Mouse (Mus musculus) CD4-positive, CD25-positive, alpha-beta regulatory T cell, adult 4 months (primary cell): ENCODE data around the gene Mrpl52. TPM values are rescaled to one million over a fixed set of nuclear protein-coding genes. Genes with fewer than 3 reads are reported as not detected.

ENCODE experiments used
- ATAC-seq: one replicate; pipeline ENCODE4 v1.8.0; 2017
- polyA plus RNA-seq, 2 experiments: library from polyadenylated mRNA; unstranded; fragments of 100-300 nt; shearing (Covaris generic); gene quantifications; one replicate each; pipeline ENCODE4 v1.2.1; 2017

The Mrpl52 gene
- polyA plus RNA-seq: 100 to 1,000 TPM; 216 to 249 TPM

- peak; percentile 78 for ATAC-seq
Observed at GRCm38 (mm10) chr14:54426689-54427398, at the start of gene Mrpl52. Mrpl52 (plus strand) TSS chr14:54426909.

DNA sequence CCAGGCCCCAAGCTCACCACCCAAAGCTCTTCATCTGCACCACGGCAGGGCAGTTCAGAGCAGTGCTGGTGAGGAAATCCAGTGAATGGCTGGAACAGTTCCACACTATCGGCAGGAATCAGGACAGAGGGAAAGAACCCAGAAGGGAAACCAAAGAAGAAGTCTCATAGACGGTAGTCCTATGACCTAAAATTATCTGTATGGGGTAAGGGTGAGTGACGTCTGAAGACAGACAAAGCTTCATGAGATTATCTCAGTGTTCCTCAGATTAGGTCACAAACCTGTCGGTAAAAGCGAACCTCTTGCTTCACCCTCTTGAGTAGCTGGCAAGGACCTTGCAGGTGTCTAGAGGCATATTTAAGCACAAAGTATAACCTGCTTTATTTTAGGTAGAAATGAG lies 49.5 kb upstream of the Mrpl52 start:
- no peak for ATAC-seq

GRCm38 (mm10) chr14:54379571-54379970 lies 47.1 kb upstream of the Mrpl52 start:
- no peak for ATAC-seq

GRCm38 (mm10) chr14:54380616-54381015 lies 46.1 kb upstream of the Mrpl52 start:
- ATAC-seq: no peak

DNA sequence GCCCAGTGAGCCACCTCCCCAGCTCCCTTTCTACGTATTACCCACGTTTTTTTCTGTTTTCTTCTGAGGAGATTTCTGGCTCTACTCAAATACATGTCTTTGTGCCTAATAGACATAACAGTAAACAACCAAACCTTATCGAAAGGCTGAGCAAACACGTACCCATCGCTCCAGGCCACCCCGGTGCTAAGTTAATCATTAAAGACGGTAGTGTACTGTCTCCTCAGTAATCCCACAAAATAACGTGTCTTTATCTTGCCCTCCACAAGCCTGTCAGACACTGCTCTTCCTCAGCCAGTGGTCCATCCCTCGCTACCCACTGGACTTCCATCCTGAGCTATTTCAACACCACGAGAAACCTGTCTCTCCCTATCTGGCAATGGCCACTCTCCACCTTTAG lies 44.9 kb upstream of the Mrpl52 start:
- ATAC-seq: no peak

- no peak for ATAC-seq
Observed at GRCm38 (mm10) chr14:54382641-54383040, 44.1 kb upstream of the Mrpl52 start.

DNA sequence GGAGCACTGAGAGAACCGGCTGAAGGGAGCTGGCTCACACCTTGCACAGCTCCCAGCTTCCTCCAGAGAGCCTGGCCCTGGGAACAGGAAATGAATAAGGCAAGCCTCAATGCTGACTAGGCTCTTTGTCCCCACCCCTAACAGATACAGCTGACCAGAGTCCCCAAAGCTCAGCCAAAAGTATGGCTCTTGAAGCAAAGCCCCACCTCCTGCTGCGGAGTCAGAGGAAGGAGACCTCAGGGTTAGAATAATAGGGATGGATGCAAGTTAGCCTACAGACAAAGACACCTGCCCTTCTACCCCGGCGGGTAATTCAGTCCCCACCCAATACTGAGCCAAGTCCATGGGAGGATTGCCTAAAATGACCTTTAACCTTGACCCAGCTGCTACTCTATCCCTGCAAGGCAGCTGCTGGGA lies 43.3 kb upstream of the Mrpl52 start:
- no peak for ATAC-seq

DNA sequence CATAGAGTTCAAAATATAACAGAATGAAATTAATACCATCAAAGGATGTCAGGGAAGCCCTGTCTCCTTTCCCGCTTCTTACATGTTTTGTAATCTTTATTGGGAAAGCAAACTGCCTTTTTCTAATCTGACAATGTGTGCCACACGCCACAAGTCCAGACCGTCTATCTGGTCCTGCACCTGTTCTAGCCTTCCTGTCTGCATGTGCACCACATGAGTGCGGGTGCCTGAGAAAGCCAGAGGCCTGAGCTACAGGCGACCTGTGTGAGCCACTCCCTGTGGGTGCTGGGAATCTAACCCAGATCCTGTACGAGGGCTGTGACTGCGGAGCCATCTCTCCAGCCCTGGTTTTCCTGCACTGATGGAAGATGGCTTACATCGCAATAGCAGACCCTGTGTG lies 42.3 kb upstream of the Mrpl52 start:
- no peak for ATAC-seq

DNA sequence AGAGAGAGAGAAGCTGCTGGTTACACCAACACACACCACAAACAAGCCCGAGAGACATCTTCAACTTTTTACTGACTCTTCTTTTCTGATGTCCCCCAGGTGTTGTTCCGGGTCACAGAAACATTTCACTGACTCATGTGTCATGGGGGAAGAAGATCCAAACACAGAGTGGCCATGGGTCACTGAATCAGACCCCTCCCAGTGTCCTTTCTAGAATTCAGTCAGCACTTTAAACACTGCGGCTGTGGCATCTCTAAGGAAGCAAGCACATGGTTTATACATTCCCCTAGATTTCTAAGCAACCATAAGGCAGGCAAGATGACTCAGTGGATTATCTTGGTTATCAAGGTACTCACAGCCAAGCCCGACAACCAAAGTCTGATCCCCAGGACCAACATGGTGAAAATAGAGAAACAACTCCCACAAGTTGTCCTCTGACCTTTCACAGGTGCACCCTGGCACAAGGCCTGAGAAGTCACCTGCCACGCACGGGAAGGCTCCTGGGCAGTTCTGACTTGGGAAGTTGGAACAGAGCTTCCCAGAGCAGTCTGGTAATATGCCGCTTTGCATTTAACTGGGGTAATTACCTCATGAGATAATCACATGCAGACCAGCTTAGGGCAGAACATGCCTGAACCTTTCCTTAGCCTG lies 40.6 kb upstream of the Mrpl52 start:
- no peak for ATAC-seq

- no peak for ATAC-seq
Observed at GRCm38 (mm10) chr14:54387546-54387945, 39.2 kb upstream of the Mrpl52 start.

- no peak for ATAC-seq
Observed at GRCm38 (mm10) chr14:54390843-54391242, 35.9 kb upstream of the Mrpl52 start.

DNA sequence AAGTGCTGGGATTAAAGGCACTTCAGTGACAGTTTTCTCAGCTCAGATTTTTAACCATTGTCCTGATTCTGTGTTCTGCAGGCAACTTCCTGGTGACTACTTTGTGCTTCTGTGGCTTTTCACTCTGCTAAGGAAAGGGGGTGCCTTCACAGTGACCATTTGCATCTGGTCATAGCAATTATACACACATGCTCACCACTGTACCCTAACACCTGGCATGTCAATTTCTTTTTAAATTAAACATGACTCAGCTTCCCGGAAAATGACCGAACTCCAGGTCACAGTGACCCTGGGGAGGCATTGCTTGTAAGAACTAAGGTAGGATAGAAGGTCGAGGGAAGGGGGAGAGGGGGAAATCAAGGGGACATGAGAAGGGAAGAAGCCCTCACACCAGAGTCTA lies 32.9 kb upstream of the Mrpl52 start:
- no peak for ATAC-seq

GRCm38 (mm10) chr14:54394309-54394708 lies 32.4 kb upstream of the Mrpl52 start:
- ATAC-seq: no peak

GRCm38 (mm10) chr14:54396685-54397084 lies 30.0 kb upstream of the Mrpl52 start:
- ATAC-seq: no peak

DNA sequence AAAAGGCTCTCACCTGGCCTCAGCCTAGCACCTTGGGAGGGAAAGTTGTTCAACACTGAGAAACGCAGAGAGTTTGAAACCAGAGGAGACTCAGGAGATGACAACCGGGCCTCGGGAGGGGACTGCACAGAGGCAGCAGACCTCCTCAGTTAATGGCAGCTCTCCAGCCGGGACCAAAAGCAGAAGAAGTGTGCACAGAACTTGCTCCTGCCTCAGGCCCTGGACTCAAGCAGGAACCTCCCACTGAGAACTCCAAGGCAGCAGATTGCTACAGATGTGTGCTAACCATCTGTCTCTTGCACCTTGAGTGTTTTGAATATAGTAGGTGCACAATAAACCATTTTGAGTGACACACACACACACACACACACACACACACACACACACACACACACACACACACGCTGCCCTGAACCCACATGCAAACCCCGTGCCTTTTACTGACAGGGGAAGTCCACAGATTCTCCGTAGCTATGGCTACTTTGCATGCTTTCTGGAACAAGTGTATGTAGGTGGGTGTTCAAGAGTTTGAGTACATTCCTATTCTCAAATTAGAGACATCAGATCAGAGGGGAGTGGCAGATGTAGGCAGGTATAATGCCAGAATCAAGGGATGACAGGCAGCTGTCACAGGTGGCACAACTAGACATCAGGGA lies 28.7 kb upstream of the Mrpl52 start:
- ATAC-seq: peak; percentile 76

DNA sequence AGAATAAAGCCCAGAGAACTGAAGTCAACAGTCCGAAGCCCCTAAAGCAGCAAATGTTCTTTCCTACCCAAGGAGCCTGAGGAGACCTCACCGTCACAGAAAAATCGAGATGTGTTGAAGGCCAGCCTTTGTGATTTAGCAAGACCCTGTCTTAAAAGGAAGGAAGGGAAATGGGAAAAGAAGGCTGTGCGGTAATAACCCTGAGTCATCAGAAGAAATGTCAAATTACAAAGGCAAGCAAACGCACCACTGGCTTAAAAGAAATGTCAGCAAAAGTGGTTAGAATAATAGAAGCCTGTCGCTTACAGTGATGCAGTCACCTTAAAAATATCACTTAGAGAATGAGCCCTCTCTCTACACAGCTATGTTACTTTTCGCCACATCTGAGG lies 28.2 kb upstream of the Mrpl52 start:
- ATAC-seq: peak; percentile 38

DNA sequence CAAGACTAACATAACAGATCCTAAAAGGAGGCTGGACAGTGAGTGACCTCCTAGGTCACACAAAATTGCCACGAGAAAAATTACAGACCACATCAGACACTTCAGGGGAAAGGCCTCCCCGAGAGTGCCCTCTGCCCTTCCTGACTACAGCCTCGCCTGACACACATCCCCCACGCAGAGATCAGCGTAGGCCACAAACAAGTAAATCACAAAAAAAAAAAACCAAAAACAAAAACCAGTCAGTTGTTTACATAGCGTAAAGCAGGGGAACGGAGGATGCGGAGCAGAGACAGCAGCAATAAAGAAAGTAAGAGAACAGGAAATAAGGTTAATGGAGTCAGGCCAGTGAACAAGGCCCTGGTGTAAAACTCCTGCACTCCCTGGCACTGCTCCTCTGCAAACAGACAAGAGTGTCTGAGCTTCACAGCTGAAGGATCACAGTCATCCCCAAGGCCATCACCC lies 27.8 kb upstream of the Mrpl52 start:
- ATAC-seq: peak; percentile 80

DNA sequence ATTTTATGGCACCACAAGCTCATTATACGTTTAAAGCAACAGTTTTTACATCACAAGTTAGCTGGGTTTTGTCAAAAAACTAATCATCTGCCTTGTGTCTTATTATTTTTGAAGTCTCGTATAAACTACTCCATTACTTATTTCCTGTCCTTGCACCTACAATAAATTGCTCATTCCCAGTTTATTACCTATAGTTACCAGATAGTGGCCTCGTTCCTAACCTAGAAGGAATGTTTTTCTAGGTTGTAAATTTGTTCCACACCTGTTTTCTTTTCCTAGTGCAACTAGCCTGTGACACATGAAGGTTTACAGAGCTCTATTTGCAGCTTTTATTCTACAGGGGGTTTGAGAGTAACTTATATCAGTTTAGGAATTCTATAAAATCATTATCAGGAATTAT lies 25.0 kb upstream of the Mrpl52 start:
- ATAC-seq: no peak

- ATAC-seq: no peak
Observed at GRCm38 (mm10) chr14:54408336-54409056, 18.2 kb upstream of the Mrpl52 start.

DNA sequence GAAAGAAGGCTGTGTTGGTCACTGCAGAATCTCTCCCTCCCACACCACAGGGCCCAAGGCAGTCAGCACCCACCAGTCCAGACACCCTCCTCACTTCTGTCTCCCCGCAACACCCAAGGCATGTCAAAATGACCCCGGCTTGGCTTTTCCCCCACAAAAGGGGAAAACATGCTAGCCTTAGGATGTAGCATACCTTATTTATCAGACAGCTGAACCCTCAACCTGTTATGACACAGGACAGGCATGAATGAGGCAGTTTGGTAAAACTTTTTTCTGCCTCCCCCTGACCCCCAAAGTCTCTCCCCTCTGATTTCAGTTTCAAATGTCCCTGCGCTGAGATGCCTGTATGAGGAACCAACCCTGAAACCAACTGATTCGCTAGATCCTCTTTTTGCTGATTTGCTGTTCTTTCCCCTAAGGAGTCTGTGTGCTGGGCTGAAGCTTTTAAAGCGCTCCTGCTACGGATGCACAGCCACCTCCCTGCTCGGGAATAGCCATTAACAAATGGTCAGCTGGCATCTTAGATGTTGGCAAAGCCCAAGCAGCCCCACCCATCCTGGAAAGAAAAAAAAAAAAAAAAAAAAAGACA lies 17.6 kb upstream of the Mrpl52 start:
- ATAC-seq: no peak

- ATAC-seq: no peak
Observed at GRCm38 (mm10) chr14:54409980-54410810, 16.5 kb upstream of the Mrpl52 start.
